Mouse (Mus musculus) hindbrain, embryonic 13.5 days (tissue): Measurements from ENCODE around the gene Stk31. TPM values are rescaled to one million over a fixed set of nuclear protein-coding genes. Genes with fewer than 3 reads are reported as not detected.

Source experiments
- ATAC-seq: fragments of 200-750 bp; cut with Nextera tagmentation; 2 replicates; pipeline ENCODE4 v1.8.0; 2017; ENCODE audit warnings: moderate TSS enrichment; ENCODE audit not compliant: low FRiP score
- H3K27ac ChIP-seq: fragments of 300-500 bp; sonication (generic); 2 replicates; pipeline ENCODE4 v1.5.1; 2015; ENCODE audit warnings: inconsistent platforms, mild to moderate bottlenecking, moderate library complexity
- H3K27me3 ChIP-seq: fragments of 300-500 bp; sonication (generic); 2 replicates; pipeline ENCODE4 v1.6.1; 2015; ENCODE audit warnings: mild to moderate bottlenecking, inconsistent platforms
- H3K36me3 ChIP-seq: fragments of 300-500 bp; sonication (generic); 2 replicates; pipeline ENCODE4 v1.6.1; 2015; ENCODE audit warnings: mild to moderate bottlenecking, inconsistent platforms
- H3K4me1 ChIP-seq: fragments of 300-500 bp; sonication (generic); replicated peaks from 2 replicates; pipeline ENCODE4 v1.6.1; 2015; ENCODE audit warnings: inconsistent platforms
- H3K4me2 ChIP-seq: fragments of 300-500 bp; sonication (generic); 2 replicates; pipeline ENCODE4 v1.6.1; 2015; ENCODE audit warnings: inconsistent platforms, mild to moderate bottlenecking, moderate library complexity
- H3K4me3 ChIP-seq: fragments of 300-500 bp; sonication (generic); 2 replicates; pipeline ENCODE4 v1.5.1; 2015; ENCODE audit warnings: mild to moderate bottlenecking, inconsistent platforms
- H3K9ac ChIP-seq: fragments of 300-500 bp; sonication (generic); 2 replicates; pipeline ENCODE4 v1.6.1; 2015; ENCODE audit warnings: mild to moderate bottlenecking, inconsistent platforms
- H3K9me3 ChIP-seq: fragments of 300-500 bp; sonication (generic); 2 replicates; pipeline ENCODE4 v1.6.1; 2016; ENCODE audit warnings: inconsistent platforms
- WGBS: fragments of 180-500 bp; shearing (Covaris S2); methylation state at CpG from one replicate; pipeline ENCODE4 v1.1.7; 2015; 5-methylcytosine and 5-hydroxymethylcytosine counted together
- polyA plus RNA-seq: library from polyadenylated mRNA; unstranded; fragments of >200 nt; fragmentation: Nextera tagmentation; extraction: Ambion mirVana; gene quantifications from 2 replicates; pipeline ENCODE4 v1.2.1, GENCODE M21; 2015

Gene Stk31
- 0.09 and 0.17 TPM in 2 replicates for polyA plus RNA-seq

DNA sequence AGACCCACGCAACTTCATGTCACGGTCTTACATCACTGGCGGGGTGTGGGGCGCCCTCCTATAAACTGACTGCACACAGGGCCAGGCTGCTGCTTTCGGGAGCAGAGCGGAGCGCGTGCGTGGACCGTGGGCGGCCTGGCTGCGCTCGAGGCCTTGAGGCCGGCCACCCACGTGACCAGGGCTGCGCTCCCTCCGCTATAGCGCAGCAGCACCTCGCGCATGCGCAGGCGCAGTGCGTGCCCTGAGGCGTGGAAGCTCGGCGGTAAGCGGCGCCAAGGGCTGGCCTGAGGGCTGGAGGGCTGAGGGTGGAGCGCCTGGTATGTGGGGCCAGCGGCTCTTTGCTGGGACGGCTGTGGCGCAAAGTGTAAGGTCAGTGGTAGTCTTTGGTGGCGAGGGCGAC is at the start of gene Stk31:
TSS of gene Stk31 (plus strand) at position 289 of the 400 bp plus-strand sequence.
- no peak for ATAC-seq
- Histone ChIP-seq H3K27ac (no peak within 1 kb of the TSS), H3K4me1 (no peaks in the 10 kb centered on the region), H3K4me3 (no peak within 1 kb of the TSS), H3K9ac (no peak within 1 kb of the TSS), H3K9me3 (no peaks in the 10 kb centered on the region), H3K27me3 (no peaks in the 10 kb centered on the region), H3K4me2 (no peak within 1 kb of the TSS), H3K36me3 (no peaks in the 10 kb centered on the region)
- WGBS: 90% methylated on average over 34 of the region's 34 CpGs

DNA sequence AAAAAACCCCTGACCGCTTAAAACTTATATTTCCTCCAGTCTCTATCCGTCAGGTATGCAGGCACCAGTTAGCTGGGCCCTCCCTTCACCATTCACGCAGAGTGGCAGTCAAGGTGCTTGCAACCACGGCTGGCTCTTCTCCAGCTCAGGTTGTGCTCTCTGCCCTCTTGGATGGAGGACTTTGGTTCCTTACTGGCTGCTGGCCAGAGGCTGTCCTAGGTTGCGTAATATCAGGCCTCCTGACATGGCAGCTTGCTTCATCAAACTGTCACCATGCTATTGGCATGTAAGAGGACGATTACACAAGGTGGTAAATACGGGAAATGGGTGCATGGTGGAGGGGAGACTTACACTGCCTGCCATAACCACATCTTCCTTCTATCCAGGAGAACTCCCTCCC is 45.6 kb upstream of the Stk31 start:
- no peak overlapping the region for H3K9ac ChIP-seq
- H3K27ac ChIP-seq: no peak overlapping the region
- no peak overlapping the region for H3K4me3 ChIP-seq
- H3K4me1 ChIP-seq: no peaks in the 10 kb centered on the region
- H3K27me3 ChIP-seq: no peaks in the 10 kb centered on the region
- no peak for ATAC-seq
- no peak overlapping the region for H3K4me2 ChIP-seq
- H3K9me3 ChIP-seq: no peaks in the 10 kb centered on the region
- 92% methylated on average over 7 of the region's 7 CpGs for WGBS
- H3K36me3 ChIP-seq: no peaks in the 10 kb centered on the region

DNA sequence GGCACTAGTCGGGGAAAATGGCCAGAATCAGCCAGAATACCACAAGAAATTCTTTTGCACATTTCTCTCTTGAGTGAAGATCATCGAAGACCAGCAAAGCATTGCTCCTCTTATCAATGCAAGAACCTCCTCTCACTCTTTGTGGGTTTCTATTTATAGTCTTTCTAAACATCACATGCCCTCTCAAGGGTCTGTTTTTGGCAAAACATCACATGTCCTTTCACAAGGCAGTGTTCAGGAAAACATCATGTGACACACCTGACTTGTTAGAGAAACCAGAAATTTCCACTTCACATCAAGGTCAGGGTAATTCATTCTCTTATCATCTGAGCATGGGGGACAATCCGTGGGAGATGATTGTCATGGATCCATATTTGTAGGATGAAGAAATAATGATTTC is 40.8 kb upstream of the Stk31 start:
- 94% methylated on average over 3 of the region's 3 CpGs for WGBS
- no peak overlapping the region for H3K4me2 ChIP-seq
- H3K4me3 ChIP-seq: no peak overlapping the region
- ATAC-seq: no peak
- no peaks in the 10 kb centered on the region for H3K27me3 ChIP-seq
- no peaks in the 10 kb centered on the region for H3K36me3 ChIP-seq
- H3K4me1 ChIP-seq: no peaks in the 10 kb centered on the region
- no peak overlapping the region for H3K27ac ChIP-seq
- no peak overlapping the region for H3K9ac ChIP-seq
- no peaks in the 10 kb centered on the region for H3K9me3 ChIP-seq

DNA sequence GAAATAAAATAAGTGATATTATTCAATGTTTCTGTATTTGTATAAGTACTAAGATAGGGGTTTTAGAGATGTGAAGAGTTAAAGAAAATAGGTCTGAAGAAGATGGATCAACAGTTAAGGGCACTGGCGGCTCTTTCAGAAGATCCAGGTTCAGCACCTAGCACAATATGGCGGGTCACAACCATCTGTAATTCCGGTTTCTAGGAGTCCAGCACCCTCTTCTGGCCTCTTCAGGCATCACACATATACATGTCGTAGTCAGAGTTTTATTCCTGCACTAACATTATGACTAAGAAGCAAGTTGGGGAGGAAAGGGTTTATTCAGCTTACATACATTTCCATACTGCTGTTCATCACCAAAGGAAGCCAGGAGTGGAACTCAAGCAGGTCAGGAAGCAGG is 40.2 kb upstream of the Stk31 start:
- ATAC-seq: no peak
- no peaks in the 10 kb centered on the region for H3K4me1 ChIP-seq
- 59% methylated on average over 4 of the region's 4 CpGs for WGBS

DNA sequence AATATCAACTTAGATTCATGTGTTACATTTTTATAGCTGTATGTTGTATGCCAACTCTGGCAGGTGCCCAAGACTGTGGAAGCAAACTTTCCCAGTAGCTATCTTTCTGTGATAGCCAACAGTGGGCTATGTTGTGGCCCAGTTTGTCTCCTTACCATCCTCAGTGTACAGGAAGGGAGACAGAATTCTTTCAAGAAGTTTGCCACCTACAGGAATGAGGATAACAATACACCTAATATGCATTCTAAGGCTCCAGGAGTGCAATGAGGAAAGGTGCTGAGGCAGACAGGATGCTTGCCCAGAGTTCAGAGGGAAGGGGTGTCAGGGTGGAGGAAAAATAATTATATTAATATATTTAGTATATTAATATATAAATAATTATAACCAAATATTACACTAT is 35.0 kb upstream of the Stk31 start:
- ATAC-seq: no peak
- Histone ChIP-seq H3K27ac (no peak overlapping the region), H3K4me1 (no peaks in the 10 kb centered on the region), H3K9me3 (no peaks in the 10 kb centered on the region), H3K4me3 (no peak overlapping the region), H3K4me2 (no peak overlapping the region), H3K27me3 (no peaks in the 10 kb centered on the region), H3K36me3 (no peaks in the 10 kb centered on the region), H3K9ac (no peak overlapping the region)

More for the DNA sequence above, 40.2 kb upstream of the Stk31 start:
- H3K27ac ChIP-seq: no peak overlapping the region
- no peak overlapping the region for H3K4me3 ChIP-seq
- H3K9ac ChIP-seq: no peak overlapping the region
- H3K4me2 ChIP-seq: no peak overlapping the region
- no peaks in the 10 kb centered on the region for H3K36me3 ChIP-seq
- no peaks in the 10 kb centered on the region for H3K9me3 ChIP-seq
- H3K27me3 ChIP-seq: no peaks in the 10 kb centered on the region

DNA sequence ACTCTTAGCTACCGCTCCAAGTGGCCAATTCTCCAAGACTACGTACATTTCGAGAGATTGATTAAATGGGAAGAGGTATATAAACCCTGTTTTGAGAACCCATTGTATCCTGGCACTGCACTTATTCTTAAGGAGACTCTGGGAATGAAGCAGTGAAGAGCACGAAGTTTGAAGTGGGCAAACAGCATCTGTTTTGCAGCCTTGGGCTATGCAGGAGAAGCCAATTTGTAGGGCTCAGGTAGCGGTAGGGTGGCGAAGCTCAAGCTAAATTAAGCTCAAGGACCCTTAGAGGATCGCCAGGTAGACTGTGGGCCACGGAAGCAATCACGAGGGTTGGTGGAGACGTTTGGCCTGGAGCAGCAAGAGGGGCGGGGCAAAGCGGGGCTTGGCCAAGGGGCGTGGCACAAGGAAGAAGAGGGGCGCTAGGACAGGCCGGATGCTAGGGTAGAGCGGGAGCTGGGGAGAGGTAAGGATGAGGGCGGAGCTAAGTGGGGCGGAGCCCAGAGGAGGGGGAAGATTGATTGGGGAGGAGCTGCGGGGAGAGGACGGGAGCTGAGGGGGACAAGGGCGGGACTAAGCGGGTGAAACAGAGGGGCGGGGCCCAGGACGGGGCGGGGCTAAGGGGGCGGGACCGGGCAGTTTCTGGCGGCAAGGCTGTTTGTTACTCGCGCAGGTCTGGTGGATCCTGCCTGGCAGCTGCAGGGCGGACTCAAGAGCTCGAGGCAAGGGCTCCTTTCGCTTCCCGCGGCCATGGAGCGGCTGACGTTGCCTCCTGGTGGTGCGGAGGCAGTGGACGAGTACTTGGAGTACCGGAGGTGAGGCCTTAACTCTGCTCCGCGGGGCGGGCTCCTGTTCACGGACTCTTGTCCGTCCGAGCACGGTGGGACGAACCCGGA is 28.0 kb upstream of the Stk31 start, which contains the start of gene Fam221a:
TSS of gene Fam221a (plus strand) at position 581 of the 896 bp plus-strand sequence.
- ATAC-seq: peak; percentile 98
- peak within 1 kb of the TSS; percentile 64; the same call in 1 of the 2 replicates for H3K27ac ChIP-seq
- peaks cover 7% of the 10 kb centered on the region for H3K4me1 ChIP-seq
- peak within 1 kb of the TSS; percentile 59 for H3K4me3 ChIP-seq
- no peaks in the 10 kb centered on the region for H3K9me3 ChIP-seq
- H3K27me3 ChIP-seq: no peaks in the 10 kb centered on the region
- peak within 1 kb of the TSS; percentile 84 for H3K4me2 ChIP-seq
- 3% methylated on average over 49 of the region's 49 CpGs for WGBS
- H3K36me3 ChIP-seq: no peaks in the 10 kb centered on the region
- H3K9ac ChIP-seq: peak within 1 kb of the TSS; percentile 77

DNA sequence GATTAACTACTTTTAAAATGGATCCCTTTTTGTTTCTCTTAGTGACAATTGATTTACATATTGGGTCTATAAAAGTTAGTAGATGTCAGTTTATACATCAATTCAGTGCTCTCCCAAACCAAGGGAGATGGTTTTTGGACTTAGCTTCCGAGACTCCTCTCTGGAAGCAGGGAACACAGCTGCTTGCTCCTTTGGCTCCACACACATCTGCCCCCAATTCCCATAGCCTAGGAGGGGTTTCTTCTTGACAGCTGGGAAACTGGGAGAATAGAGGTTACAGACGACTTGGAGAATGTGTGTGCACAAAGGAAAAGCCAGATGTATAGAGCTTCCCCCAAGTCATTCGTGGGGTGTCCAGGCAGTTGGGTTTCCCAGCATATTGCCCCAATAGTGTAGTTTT is 27.2 kb upstream of the Stk31 start:
- Histone ChIP-seq H3K27ac (no peak overlapping the region), H3K4me2 (peak overlapping the region; percentile 84), H3K4me1 (peaks cover 7% of the 10 kb centered on the region), H3K4me3 (peak overlapping the region; percentile 59), H3K27me3 (no peaks in the 10 kb centered on the region), H3K9me3 (no peaks in the 10 kb centered on the region), H3K36me3 (no peaks in the 10 kb centered on the region), H3K9ac (peak overlapping the region; percentile 77)
- whole genome bisulfite sequencing: 40% methylated on average over 3 of the region's 3 CpGs
- ATAC-seq: no peak

DNA sequence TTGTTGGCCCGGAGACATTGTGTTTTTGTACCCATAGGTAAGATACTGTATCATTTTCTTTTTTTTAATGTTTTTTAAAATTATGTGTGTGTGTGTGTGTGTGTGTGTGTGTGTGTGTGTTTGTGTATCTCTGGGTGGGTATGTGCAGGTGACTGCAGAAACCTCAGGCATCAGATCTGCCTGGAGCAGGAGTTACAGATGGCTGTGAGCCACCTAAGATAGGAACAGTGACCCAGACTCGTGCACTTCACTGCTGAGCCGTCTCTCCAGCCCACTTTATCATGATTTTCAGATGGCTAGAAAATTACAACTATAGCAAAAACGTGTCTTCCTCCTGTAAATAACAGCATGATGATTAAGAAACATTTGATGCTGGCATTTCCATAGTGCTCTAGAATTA is 22.7 kb upstream of the Stk31 start:
- H3K27ac ChIP-seq: no peak overlapping the region
- no peak overlapping the region for H3K4me2 ChIP-seq
- ATAC-seq: no peak
- no peaks in the 10 kb centered on the region for H3K36me3 ChIP-seq
- H3K4me1 ChIP-seq: peaks cover 7% of the 10 kb centered on the region
- H3K9ac ChIP-seq: no peak overlapping the region
- H3K27me3 ChIP-seq: no peaks in the 10 kb centered on the region
- no peak overlapping the region for H3K4me3 ChIP-seq
- WGBS: 84% methylated on average over 4 of the region's 4 CpGs
- no peaks in the 10 kb centered on the region for H3K9me3 ChIP-seq

DNA sequence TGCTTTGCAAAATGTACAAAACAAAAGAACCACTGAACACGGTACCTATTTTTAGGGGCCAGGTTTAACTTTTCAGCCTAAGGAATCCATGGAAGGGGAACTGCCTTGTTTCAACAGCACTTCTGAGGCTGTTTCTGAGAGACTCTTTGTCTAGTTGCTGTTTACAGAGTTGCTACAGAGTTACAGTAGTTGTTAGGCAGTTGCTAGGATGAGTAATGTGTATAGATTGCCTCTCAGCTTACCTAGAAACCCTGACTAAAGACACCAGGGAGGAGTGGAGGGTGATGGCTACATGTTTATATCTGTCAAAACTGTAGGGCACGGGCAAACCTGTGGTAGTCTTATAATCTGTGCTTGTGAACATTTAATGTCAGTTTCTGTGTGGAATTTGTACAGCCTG is 21.5 kb upstream of the Stk31 start:
- no peak overlapping the region for H3K9ac ChIP-seq
- WGBS: 80% methylated on average over 2 of the region's 2 CpGs
- ATAC-seq: no peak
- no peak overlapping the region for H3K4me3 ChIP-seq
- no peaks in the 10 kb centered on the region for H3K4me1 ChIP-seq
- H3K27me3 ChIP-seq: no peaks in the 10 kb centered on the region
- H3K27ac ChIP-seq: no peak overlapping the region
- no peak overlapping the region for H3K4me2 ChIP-seq
- no peaks in the 10 kb centered on the region for H3K36me3 ChIP-seq
- H3K9me3 ChIP-seq: no peaks in the 10 kb centered on the region

DNA sequence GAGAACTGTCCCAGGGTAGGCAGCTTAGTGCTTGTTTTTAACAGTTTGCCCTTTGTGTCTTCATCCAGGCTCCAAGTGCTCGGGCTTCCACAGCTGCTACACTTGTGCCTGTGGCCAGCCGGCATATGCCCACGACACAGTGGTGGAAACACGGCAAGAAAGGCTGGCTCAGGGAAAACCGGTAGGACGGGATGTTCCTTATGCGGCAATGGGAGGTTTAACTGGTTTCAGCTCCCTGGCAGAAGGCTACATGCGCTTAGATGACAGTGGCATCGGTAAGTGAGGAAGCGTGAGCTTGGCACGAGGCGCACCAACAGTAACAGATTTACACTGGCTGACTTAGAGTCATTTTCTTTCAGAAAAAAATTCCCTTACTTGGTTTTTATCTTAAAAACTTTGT is 17.1 kb upstream of the Stk31 start:
- 68% methylated on average over 12 of the region's 12 CpGs for WGBS
- no peak overlapping the region for H3K4me3 ChIP-seq
- no peak overlapping the region for H3K9ac ChIP-seq
- H3K36me3 ChIP-seq: peaks cover 5% of the 10 kb centered on the region; the same call in 1 of the 2 replicates
- no peak for ATAC-seq
- no peaks in the 10 kb centered on the region for H3K9me3 ChIP-seq
- H3K4me1 ChIP-seq: no peaks in the 10 kb centered on the region
- no peaks in the 10 kb centered on the region for H3K27me3 ChIP-seq
- H3K27ac ChIP-seq: no peak overlapping the region
- no peak overlapping the region for H3K4me2 ChIP-seq

DNA sequence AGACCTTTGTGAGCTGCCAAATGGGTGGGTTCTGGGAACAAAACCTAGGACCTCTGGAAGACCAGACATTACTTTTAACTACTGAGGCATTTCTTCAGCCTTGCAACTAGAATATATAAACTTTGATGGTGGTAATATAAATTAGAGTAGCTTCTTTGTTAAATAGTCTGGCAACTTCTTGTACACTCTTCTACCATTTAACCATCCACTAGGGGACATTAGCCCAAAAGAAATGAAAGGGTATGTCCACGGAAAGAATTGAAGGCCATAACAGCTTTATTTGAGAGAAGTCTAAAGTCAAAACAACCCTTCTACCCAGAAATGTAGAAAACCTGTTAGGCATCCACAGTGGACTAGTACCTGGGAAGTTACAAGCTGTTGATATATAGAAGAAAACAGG is 1.1 kb upstream of the Stk31 start:
- H3K4me2 ChIP-seq: no peak overlapping the region
- no peaks in the 10 kb centered on the region for H3K27me3 ChIP-seq
- 76% methylated on average over 1 of the region's 1 CpGs for WGBS
- no peaks in the 10 kb centered on the region for H3K9me3 ChIP-seq
- no peaks in the 10 kb centered on the region for H3K36me3 ChIP-seq
- H3K4me3 ChIP-seq: no peak overlapping the region
- H3K27ac ChIP-seq: no peak overlapping the region
- no peak for ATAC-seq
- no peak overlapping the region for H3K9ac ChIP-seq
- no peaks in the 10 kb centered on the region for H3K4me1 ChIP-seq

DNA sequence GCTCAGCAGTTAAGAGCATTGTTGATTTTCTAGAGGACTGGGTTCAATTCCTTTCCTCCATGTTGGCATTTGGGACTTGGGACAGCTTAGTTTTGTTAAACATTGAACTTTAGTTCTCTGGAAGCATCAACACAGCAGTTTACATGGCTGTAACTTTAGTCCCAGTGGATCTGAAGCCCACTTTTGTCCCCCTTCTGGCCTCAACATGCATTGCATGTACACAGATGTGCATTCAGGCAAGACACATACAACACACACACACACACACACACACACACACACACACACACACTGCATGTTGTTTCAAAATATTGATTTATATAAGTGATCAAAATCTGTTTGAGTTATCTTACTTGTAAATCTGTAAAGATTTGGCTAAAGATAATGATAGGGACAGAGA is 2.1 kb downstream of the Stk31 start:
- no peaks in the 10 kb centered on the region for H3K4me1 ChIP-seq
- H3K4me3 ChIP-seq: no peak overlapping the region
- H3K27me3 ChIP-seq: no peaks in the 10 kb centered on the region
- H3K4me2 ChIP-seq: no peak overlapping the region
- ATAC-seq: no peak
- H3K36me3 ChIP-seq: no peaks in the 10 kb centered on the region
- H3K9me3 ChIP-seq: no peaks in the 10 kb centered on the region
- H3K27ac ChIP-seq: no peak overlapping the region
- no peak overlapping the region for H3K9ac ChIP-seq

DNA sequence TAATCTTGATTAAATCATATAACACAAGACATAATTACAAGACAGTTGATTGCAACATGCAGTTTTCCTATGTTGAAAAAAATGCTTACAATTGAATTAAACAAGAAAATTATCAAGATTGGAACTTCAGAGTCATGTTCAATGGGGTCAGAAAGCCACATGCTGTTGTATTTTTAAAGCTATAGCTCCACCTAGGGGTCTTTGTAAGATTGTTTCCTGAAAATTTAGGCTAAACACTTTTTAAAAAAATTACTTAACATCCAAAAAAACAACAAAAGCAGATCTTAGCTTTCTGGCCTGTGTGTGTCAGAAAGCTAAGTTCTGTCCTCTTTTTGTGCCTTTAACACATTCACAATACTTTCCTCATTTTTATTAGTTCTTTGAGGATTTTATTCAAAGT is 3.0 kb downstream of the Stk31 start:
- H3K9me3 ChIP-seq: no peaks in the 10 kb centered on the region
- no peak overlapping the region for H3K9ac ChIP-seq
- no peak overlapping the region for H3K4me3 ChIP-seq
- no peaks in the 10 kb centered on the region for H3K36me3 ChIP-seq
- H3K27me3 ChIP-seq: no peaks in the 10 kb centered on the region
- no peak overlapping the region for H3K4me2 ChIP-seq
- no peaks in the 10 kb centered on the region for H3K4me1 ChIP-seq
- H3K27ac ChIP-seq: no peak overlapping the region
- ATAC-seq: no peak
